Mouse (Mus musculus) layer of hippocampus, postnatal 36 days (tissue): ENCODE measurements at regions not wholly inside any gene's neighbourhood (a gene's known extent, or its start where the extent isn't known, plus 50 kb on each side); places are given as distances from the start of the nearest gene placed in this dataset.
"Not testable (repeated sequence)": the region's sequence is repeated elsewhere in the genome, so short reads cannot be mapped to it uniquely, and the experiment has no call there.

ENCODE experiments used
- DNase-seq, 2 experiments: peaks; one replicate each; pipeline ENCODE4 v3.0.0; 2022

DNA sequence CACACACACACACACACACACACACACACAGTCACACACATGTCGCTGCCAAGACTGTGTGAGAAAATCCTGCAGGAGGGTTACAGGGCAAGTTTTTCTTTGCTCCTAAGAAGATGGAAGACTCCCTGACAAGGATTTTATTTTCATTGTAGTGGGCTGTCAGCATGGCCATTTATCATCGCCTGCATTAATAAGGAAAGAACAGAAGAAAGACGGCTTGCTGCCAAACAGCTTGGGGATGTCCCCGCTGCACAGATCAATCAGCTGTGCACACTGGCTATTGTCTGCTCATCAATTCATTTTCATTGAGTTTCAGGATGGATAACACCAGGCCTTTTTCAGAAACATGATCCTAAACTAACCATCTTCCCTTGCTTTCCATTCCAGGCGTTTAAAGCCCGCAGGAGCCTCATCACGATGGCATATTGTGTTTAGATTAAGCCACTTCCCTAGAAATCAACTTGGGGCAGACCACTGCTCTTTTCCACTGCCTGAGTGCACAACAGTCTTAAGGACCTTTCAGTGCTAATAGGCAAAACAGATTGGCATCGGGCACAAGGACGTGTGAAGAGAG lies 213.1 kb upstream of the Crbn start:
- no peak for DNase-seq

DNA sequence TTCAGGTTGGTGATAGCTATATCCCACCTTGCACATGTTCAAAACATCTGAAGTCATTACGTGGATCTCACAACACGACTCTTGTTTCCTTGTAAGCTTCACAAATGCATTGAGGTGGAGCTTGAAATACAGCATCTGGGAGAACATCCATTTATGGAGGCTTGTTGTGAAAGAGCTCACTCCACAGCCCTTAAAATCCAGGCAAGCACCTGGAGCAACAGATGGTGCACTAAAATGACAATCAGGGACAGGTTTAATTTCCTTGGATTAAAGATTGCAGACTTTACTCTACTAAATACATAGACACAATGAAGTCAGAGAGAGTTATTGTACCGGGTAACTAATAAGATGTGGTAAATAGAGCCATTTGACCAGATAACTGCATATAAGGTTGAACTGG lies 219.2 kb upstream of the Crbn start:
- DNase-seq, result no peak

DNA sequence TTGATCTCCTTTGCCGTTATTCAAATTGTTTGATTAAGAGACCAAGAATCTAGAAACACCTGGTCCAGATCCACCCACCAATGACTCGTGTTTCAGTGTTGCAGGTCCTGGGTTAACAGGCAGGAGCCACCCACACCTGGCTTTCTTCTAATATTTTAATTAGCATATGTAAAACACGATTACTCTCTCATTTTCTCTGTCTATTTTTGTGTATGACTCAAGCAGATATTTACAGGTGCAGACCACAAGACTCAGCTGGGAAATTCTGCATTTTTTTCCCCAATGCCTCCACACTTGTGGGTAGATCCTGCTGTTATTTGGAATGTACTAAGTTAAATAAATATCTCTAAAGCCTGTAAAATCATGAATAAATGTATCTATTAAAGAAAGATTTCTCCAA lies 245.3 kb upstream of the Crbn start:
- no peak for DNase-seq

DNA sequence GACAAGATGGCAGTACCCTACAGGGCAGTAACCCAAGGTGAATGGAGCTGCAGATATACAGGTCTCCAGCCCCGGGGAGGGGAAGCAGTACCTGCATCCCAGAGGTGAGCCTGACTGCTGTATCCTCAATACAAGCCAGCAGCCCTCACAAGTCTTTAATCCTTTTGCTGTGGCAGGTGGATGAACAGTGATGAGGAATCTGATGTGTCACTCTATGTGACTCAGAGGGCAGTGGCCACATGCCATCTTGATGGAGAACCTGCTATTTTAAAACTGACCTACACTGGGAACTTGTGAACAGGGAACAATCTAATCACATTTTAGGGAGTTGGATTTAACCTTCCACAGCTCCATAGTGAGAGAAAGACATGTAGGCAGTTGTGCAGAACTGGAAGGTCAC lies 251.7 kb upstream of the Crbn start:
- no peak for DNase-seq

DNA sequence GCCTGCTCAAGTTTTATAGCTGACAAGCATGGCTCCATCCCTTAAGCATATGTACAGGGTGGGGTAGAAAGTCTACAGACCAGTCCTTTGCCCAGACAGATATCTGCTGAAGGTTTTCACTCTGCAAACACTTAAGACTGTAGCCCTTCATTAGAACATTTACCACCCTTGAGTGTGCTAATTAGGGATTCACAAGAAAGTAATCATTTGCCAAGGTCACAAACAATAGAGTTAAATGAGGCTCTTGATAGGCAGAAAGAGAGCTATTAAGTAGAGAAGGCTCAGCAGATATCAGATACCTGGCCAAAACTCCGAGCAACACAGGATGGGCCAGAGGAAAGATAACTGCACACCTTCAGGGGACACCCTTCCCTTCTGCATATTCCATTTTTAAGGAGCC lies 252.3 kb upstream of the Crbn start:
- no peak for DNase-seq

DNA sequence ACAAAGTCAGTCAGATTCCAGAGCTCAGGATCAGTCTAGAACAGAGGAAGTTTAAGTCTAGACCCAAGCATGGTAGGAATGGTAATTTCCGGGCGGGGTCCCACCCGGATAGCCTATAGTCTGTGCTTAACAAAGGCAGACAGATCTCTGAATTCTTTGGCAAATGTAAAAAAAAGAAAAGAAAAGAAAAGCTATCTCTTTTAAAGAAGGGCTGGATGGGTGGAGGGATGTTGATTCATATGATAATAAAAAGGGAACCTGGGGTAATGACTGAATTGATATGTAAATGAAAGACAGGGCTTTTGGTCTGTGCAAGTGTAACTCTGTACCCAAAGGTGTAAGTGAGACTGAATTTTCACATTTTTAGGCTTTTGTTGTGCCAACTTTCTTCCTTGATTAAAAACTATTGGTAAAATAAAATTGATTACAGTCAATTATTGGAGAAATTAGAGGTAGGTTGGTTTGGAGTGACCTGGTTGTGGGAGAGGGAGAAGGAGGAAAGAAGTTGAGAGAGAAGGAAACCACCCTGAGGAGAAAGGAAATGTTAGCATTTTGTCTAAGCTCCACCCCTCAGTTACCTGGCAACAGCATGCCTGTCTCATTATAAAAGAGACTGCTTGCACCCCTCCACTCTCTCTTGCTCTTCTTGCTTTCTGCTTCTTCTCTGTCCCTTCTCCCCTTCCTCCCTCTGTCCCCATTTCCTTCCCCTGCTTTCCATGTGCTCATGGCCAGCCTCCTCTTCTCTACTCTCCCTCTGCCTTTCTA lies 259.3 kb upstream of the Crbn start:
- DNase-seq, result no peak

DNA sequence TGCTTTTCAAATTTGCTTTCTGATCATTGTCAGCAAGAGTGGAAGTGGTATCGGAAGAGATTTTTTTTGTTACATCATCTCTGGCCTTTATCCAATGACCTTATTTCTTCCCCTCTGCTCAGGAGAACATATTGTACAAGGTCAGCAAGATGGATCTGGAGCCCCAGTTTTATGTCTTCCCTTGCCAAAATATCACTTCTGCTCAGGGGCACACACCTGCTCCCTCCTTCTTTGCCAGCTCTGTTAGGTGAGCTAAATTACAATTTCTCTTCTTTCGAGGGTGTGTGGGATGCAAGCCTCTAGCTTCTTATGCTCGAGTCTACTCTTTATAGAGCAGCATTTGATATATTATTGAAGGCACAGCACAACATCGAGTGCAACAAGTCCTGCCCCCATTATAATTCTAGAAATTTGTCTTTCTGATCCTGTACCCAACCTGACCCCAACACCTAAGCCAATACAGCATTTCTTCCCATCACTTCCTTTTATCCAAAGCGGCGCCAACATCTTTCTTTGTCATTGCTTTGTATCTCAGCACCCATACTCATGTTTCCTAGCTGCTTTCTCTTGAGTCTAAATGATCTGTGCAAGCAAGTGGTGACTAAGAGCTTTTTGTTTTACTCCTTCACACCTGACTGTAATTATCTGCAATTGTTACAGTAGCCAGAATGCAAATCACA lies 263.1 kb upstream of the Crbn start:
- DNase-seq, result no peak

DNA sequence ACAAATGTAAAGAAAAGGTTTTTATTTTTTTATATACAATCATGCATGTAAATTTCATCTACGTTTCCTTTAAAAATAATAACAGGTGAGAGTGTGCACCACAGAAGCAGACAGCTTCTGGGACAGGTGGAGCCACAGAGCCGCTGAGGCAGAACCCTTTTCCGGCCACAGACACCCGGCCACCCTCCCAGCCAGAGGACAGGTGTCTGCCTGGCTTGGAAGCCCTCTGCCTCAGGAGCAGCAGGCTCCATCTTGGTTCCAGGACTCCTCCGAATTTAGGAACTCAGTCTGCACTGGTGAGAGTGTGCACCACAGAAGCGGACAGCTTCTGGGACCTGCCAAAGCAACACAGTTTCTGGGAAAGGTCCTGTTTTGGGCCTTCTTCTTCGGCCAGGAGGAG lies 270.6 kb upstream of the Crbn start:
- DNase-seq, result no peak

DNA sequence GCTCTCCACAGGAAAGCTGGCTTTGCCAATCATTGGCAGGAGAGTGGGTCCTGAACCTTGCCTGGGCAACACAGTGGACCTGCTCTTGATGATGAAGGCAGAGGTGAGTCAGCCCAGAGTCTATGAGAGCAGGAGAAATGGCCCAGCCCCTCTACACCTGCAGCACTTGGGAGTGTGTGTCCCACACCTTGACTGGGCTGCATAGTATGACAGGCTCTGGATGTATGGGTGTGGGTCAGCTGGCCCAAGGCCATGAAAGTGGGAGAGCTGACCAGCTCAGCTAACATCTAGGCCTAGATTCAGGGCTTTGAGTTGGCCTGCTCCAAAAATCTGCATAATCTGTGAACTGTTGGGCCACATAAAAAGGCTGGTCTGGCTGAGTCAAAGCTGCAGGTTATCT lies 292.7 kb upstream of the Crbn start:
- DNase-seq, result no peak

DNA sequence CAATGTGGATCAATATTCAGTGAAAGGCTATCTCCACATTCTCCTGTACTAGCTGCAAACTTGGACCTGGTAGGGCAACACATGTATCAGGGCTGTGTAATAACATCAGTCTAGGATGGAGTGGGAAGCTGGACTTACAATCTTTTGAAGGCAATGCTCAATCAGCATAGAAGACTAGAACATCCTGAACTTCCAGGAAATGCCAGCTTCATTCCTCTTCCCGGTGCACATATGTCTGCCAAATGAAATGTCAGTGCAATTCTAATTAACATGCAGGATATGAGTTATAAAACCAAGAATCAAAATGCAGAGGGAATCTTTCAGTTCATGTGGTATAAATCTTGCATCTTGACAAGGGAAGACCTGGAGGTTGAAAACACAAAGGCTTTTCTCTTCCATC lies 328.8 kb upstream of the Crbn start:
- DNase-seq, result peak; percentile 15 to 28

DNA sequence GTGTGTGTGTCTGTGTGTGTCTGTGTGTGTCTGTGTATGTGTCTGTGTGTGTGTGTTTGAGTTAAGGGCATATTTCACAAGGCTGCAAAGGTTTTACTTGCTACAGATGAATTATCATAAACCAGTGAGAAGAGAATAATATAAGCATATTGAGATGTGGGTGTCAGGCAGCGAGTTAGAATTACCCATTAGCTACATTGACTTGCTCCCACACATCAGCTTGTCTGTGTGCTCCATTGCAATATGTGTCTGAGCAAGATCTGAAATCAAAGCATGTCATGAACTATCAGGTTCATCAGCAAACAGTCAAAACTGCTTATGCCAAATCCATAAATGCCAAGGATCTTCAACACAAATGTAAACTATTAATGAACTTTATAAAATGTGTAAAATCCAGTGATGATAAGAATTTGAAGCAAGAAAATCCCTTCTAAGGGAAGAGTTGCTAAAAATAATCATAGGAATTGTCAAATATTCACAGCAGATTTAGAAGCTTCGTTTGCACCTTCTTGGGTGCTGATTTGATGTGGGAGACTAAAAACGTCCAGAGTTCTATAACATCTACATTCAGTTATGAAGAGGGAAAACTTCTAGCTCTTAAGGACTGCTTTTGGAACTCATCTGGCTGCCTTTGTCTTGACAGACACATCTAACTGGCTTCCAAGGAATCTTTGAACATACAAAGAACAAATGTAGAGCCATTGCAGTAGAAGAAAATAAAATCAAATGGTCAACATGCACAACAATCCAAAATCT lies 361.7 kb upstream of the Lrrn1 start:
- no peak for DNase-seq

DNA sequence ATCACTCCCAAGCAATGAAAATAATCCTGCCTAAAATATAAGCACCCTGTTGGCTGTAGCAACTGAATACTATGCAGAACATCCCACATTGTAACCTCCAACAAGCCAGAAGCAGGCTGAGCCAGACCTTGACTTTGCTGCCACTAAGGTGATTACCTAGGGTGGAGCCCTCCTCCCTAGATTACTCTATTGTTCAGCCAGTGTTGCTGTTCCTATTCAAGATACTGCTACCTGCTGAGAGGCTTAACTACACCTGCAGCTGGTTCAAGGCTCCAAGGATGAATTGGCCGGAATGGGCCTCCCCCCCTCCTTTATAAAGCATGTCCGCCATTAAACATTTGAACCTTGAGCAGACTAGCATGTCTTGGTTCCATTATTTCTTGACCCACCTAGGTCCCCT lies 311.3 kb upstream of the Lrrn1 start:
- DNase-seq, result no peak

DNA sequence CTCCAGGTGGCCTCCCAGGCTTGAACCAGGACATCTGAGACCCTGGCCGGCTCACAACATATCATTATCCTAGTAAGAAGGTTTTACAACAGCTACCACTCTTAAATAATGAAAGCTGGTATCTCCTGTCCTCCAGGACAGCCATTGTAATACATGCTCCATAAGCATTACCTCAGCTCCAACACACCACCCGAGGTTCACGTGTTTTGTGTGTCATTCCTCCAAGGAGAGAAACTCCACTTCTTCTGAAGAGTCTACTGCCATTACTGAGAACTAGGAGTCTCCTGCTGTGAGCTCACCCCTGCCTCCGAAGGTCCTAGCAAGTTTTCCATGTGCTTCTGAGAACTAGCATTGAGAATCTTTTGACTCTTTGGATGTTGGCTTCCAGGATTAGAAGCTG lies 310.8 kb upstream of the Lrrn1 start:
- DNase-seq, result no peak

DNA sequence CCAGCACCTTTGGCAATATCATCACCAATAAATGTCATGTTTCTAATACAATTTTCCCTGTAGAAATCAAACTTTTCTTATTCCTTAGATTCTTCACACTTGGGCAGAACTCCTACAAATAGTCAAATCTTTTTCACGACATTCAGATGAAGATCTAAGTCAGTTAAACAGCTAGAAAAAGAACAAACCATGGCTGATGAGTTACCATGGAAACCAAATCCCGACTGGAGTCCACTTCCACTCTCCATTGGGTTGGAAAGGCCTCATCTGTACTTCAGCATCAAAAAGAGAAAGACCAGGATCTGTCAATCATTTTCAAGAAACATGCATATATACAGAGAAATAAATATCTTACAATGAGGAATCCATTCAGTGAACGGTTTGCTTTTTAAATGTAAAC lies 307.0 kb upstream of the Lrrn1 start:
- no peak for DNase-seq

DNA sequence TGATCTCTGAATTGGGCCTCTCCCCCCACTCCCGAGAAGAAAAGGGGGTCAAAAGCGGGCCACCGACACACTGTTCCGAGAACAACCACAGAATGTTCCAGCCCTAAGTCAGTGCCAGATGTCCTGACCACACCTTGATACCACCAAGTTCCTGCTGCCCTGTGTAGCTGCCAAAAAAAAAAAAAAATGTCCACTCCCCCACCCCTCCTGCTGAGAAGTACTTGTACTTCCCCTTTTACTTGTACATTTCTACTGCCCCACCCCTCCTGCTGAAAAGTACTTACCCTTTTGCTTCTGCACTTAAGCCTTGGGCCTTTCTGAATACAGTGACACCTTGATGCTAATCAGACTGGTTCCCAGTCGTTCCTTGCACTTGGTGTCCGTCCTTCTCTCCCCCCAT lies 299.7 kb upstream of the Lrrn1 start:
- not testable (repeated sequence) for DNase-seq

DNA sequence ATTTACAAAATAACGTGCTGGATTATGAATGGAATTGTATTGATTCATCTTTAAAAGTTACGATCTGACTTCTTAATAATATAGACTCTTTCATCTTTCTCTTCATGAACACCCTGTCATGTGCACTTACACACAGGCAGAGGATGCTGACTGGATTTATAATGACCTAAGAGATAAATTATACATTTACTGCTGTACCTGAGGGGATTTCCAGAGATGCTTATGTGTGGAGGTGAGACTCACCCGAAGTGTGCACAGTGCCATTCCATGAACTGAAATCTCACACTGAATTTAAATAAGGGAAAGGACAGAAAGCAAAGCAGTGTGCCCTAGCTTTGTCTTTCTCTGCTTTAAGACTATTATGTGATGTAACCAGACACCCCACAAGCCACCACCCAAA lies 291.9 kb upstream of the Lrrn1 start:
- DNase-seq, result no peak

DNA sequence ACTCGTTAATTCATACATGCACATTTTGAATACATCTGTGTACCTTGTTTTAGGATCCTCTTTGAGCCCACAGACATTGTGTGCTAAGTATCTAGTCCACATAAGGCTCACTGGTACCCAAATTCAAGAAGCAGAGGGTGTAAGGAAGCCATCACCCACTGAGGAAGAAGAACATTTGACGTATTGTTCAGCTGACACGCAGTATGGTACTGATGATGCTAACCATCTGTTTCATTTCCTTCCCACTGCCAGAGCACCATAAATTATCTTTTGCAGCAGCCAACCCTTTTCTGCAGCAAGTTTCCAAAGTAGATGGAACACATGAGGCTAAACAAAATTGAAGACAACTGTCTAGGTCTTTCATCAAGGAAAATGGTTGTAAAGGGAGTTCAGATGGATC lies 285.6 kb upstream of the Lrrn1 start:
- DNase-seq, result peak; percentile 11 to 34

DNA sequence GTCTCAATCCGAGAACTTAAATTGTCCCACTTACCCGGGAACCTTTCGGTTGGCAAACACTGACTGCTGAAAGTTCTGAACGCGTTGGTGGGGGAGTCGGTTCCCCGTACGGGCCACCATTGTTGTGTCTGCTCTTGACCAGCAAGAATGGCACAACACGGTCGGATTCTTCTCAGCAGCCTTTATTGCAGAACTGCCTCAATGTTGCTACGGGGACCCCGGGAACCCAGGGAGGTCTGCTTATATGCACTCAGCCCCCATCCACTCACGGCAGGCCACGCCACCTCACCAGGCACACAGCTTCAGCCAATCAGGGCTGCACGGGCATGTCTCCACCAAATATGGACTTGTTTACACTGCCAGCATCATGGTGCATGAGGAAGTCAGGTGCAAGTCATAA lies 249.2 kb upstream of the Lrrn1 start:
- DNase-seq, result no peak

DNA sequence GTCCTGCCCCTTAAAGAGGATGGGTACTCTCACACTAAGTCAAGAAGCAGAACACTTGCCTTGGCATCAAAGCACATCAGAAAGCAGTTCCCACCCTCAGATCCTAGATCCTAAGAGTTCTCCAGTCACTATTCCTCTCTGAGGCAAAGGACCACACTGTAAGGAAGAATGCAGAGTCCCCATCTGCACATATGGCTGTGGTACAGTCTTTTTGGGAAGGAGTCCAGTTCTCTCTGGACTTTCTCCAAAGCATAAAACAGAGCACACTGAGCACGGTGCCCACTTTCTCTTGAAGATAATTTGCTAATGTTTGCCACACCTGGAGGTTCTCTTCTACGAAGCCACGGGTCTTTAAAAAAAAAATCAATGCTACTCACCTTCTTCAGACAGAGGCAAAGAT lies 238.7 kb upstream of the Lrrn1 start:
- no peak for DNase-seq

DNA sequence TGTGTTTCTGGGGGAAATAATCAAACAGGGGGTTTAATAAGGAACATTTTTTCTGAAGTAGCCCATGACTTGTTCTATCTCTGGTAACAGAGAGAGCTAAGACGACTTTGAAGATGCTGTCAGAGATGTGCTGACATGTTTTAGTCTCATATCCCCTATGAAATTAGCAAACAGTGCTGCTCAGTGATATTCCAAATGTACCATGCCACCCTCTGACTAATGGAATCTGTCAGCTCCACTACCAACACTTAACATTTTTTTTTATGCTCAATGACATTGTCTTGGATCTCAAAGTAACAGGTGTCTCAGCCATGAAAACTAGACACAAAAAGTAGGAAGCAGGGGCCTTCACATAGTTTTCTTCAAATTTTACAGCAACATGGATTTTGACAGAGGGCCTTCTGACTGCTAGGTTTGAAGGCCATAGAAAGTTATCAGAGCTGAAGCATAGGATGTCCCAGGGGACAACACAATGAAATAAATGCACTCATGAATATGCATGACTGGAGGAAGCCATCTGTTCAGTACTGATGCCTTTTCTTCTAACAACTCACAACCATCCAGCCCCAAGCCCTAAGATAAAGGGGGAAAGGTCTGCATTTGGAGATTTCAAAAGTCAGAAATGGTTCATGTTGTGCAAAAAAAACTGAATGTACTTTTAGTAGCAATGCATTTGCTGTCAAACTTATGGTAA lies 225.7 kb upstream of the Lrrn1 start:
- no peak for DNase-seq

DNA sequence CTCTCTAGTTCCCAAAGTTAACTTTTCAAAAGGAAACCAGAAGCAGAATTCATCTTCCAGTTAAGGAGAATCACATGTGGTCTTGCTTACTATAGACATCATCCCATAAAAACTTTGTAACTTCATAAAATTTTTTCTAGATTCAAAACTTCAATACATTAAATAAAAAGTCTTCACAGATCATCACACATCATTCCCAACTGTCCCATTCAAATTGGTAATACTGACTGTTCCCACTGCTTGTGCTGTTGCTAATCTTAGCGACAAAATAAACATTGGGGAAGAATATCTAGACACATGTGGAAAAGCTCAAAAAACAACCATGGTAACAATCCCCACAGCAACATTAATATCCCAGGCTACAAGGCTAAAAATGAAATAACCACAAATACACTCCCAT lies 210.0 kb upstream of the Lrrn1 start:
- DNase-seq, result no peak

DNA sequence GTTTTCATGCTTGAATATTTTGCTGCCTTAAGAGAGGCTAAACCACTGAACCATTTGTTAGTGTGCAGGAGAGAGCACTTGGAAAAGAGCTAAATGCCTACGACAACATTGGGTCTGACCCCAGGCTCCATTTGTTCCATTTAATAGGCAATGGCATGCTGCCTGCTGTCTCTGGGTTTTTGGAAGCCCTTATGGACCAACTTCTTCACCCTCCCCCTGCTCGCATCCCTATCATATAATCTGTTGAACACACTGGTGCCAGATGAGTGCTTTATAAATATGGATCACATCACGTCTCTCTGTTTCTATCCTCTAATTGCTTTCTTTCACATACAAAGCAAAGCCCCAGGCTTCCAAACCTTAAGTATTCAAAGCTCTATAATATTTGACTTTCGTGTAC lies 179.1 kb upstream of the Lrrn1 start:
- DNase-seq, result no peak

DNA sequence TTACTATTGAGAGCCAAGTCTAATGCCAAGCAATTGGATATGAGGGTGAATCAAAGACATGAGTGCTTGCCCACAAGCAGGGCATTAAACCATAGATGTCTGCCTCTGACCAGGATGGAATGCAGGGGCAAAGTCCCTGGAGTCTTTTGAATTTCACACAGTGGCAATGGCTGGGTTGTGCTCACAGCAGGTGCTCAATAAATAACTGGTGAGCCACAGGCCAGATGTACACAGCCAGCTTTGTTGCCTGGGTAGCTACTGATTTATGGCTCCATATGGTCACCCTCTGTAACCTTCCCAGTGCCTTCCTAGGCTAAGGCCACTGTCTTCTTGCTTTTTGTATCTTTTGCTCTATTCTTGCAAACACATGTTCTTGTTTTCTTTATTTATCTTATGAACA lies 154.3 kb upstream of the Lrrn1 start:
- no peak for DNase-seq
